Mouse (Mus musculus) c-Kit-negative CD71-positive TER-119-positive erythroid progenitor cells, embryonic 14.5 days (primary cell): ENCODE results near the gene Hcrt.
A peak's percentile ranks its signal among the peaks of the same experiment; 100 is the strongest.

ENCODE experiments used
- DNase-seq: peaks from one replicate; pipeline ENCODE4 v3.0.0-alpha.2; 2013; ENCODE audit warnings: low read depth, low spot score

Hcrt gene

GRCm38 (mm10) chr11:100735954-100736745 is 26.6 kb downstream of the Hcrt start:
- DNase-seq = no peak

GRCm38 (mm10) chr11:100735134-100735865 is 27.4 kb downstream of the Hcrt start:
- no peak for DNase-seq

GRCm38 (mm10) chr11:100730477-100731205 is 32.1 kb downstream of the Hcrt start:
- no peak for DNase-seq

- no peak for DNase-seq
Observed at GRCm38 (mm10) chr11:100729976-100730375, 32.8 kb downstream of the Hcrt start.

GRCm38 (mm10) chr11:100728601-100729000 is 34.1 kb downstream of the Hcrt start:
- no peak for DNase-seq

- DNase-seq = no peak
Observed at GRCm38 (mm10) chr11:100727201-100727600, 35.5 kb downstream of the Hcrt start.

- DNase-seq = no peak
Observed at GRCm38 (mm10) chr11:100724919-100725512, 37.7 kb downstream of the Hcrt start.

- no peak for DNase-seq
Observed at GRCm38 (mm10) chr11:100722493-100723028, 40.2 kb downstream of the Hcrt start.

GRCm38 (mm10) chr11:100721776-100722492 is 40.8 kb downstream of the Hcrt start:
- DNase-seq = no peak

- no peak for DNase-seq
Observed at GRCm38 (mm10) chr11:100721254-100721653, 41.5 kb downstream of the Hcrt start.

- no peak for DNase-seq
Observed at GRCm38 (mm10) chr11:100720345-100720744, 42.4 kb downstream of the Hcrt start.

GRCm38 (mm10) chr11:100719893-100720292 is 42.8 kb downstream of the Hcrt start:
- no peak for DNase-seq

GRCm38 (mm10) chr11:100719312-100719711 is 43.4 kb downstream of the Hcrt start:
- DNase-seq = no peak

GRCm38 (mm10) chr11:100718866-100719265 is 43.9 kb downstream of the Hcrt start:
- no peak for DNase-seq

- no peak for DNase-seq
Observed at GRCm38 (mm10) chr11:100718462-100718861, 44.3 kb downstream of the Hcrt start.

GRCm38 (mm10) chr11:100716649-100717048 is 46.1 kb downstream of the Hcrt start:
- DNase-seq = no peak

- DNase-seq = no peak
Observed at GRCm38 (mm10) chr11:100714948-100715347, 47.8 kb downstream of the Hcrt start.

GRCm38 (mm10) chr11:100714534-100714915 is 48.2 kb downstream of the Hcrt start:
- peak; percentile 65 for DNase-seq

GRCm38 (mm10) chr11:100713735-100714533 is 48.8 kb downstream of the Hcrt start, which contains the start of gene Hspb9:
Hspb9 (plus strand) TSS chr11:100713850.
- DNase-seq = peak; percentile 36

- no peak for DNase-seq
Observed at GRCm38 (mm10) chr11:100713174-100713573, 49.6 kb downstream of the Hcrt start.
